Mouse (Mus musculus): ENCODE results near the gene Tmpo.

Tmpo gene

DNA sequence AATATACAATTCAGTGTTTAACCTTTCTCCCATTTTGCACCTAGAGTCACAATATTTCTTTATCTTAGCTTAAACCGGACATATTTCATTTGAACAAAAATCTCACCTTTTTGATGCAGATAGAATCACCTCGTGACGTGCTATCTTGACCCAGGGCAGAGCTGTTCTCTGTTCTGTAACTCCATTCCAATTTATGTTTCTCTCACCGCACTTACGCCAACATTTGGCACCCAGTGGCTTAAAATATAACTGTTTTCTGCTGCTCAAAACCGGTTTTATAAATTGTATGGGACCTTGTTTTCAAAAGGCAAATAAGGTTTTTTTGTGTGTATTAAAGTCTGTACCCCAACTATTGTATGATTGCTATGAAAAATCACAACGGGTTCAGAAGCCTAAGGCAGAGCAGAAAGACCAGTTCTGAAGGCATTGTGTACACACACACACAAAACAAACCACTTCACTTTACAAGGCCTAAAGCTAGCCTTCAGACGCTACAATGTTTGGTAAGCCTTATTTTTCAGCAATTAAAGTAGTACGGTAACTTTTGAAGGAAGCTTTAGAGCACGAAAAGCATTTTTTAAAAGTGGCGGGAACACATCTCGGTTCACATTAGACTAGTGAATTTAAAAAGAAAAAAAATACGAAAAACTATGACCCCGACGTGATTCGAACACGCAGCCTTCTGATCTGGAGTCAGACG is at the start of gene Tmpo:
TSS of gene Tmpo (minus strand) at position 555 of the 700 bp plus-strand sequence.
- in situ Hi-C loops (cut with MboI, MseI), result no loop called here

DNA sequence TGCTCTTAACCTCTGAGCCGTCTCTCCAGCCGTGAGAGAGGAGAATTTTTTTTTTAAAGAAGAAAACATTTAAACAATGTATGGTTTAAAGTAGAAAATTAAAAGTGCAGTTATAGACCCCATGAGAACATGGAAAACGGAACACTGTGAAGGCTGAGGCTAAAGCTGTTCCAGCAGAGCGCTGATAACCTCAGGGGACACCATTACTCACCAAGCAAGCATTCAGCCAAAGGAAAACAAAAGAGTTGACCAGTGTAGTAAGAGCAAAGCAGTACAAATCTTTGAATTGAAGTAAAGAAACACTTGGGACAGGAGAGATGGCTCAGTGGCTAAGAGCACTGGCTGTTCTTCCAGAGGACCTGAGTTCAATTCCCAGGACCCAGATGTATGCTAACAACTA is 49.3 kb upstream of the Tmpo start:
- in situ Hi-C loops (cut with MboI, MseI), result loop anchor here (25.0 kb wide), 1 partner anchor 493 kb away; no protein-coding TSS in a partner anchor

DNA sequence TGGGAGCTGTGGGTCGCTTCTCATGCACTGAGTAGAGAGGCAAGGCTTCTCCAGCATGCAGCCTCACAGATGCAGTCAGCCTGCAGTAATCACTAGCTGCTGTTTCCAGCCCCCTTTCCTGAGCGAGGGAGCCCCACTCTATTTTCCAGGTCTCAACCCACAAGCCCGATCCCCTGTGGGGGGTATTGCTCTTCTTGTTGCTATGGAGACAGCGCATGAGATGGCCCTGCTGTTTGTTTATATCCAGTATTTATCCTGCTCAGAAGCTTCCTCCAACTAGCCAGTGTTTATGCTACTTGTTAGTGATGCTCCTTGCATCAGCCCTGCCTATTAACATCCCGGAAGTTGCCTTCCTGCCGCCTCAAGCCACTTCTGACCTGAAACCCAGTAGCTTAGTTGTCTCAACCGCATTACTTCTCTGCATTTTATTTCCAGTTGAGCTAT is 48.4 kb upstream of the Tmpo start:
- in situ Hi-C loops (cut with MboI, MseI), result loop anchor here (25.0 kb wide), 1 partner anchor 492 kb away; no protein-coding TSS in a partner anchor

DNA sequence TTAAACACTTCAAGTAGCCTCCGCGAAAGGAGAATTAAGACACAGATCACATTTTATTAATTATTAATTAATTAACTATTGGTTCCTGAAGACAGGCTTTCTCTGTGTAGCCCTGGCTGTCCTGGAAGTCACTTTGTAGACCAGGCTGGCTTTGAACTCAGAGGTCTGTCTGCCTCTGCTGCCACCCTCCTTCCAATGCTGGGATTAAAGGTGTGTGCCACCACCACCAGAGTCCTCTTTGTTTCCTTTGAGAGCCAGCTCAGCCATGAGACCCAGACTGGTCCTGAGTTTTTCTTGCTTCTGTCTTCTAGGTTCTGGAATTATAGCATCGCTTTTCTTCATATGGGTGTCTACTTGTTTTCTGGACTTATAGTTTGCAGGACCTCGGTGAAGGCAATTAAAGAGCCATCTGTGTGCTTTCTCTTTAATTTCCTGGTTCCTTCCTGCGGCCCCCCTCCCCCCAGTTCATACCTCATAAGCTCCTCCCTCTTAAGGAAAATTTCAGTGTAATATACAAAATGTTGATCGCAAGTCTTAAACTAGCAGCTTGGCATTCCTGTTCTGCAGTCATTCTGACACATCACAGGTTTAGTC is 47.9 kb upstream of the Tmpo start:
- in situ Hi-C loops (cut with MboI, MseI), result loop anchor here (25.0 kb wide), 1 partner anchor 492 kb away; no protein-coding TSS in a partner anchor

DNA sequence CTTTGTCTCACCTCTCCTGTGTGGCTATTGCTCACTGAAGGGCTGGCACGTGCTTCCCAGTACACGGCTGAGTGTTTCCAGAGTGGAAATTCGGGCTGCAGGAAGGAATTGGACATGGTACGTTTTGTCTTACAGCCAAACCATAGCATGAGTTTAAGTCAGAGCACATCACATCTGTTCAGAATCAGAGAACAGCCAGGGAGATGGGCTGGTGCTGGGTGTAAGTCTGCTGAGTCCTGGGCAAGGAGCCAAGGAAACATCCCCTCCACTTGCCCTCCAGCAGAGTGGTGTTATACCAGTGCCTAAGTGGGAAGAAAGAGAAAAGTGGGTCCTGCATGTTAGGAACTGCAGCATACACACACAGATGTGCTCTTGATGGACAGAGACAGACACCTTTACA is 45.9 kb upstream of the Tmpo start:
- in situ Hi-C loops (cut with MboI, MseI), result loop anchor here (25.0 kb wide), 1 partner anchor 490 kb away; no protein-coding TSS in a partner anchor

DNA sequence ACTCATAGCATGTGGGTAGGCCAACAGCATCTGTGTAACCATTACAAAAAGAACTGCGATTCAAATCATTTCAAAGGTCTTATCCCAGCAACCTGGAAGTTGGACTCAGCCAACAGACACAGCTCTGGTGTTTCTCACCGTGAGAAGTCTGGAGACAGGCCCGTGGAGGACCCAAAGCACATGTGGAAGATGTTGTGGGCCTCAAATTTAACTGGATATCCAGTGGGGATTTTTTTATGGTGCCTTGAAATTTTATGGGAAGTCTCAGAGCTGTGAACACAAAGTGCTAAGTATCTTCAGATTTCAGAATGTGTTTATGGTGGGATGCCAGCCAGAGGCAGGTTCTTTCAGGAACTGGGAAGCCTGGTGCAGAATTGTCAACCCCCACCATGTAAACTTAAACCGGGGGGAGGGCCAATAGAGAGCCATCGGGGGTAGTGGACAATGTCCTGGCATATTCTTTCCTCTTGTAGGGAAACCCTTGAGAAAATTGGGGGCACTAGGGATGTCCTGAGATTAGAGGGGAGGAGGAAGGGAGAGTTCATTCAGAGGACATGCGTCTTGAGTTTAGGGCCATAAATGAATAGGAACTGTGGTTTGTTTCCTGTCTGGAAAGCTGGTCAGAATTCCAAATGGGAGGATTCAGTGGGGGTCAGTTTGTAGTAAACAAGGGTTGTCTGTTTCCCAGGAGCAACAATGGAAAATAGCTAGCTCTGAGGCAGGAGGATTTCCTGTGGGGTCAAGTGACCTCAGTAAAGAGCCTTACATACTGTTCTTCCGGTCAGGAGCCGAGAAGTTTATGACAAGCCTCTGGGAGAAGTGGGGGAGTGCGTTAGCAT is 41.5 kb upstream of the Tmpo start:
- in situ Hi-C loops (cut with MboI, MseI), result no loop called here

DNA sequence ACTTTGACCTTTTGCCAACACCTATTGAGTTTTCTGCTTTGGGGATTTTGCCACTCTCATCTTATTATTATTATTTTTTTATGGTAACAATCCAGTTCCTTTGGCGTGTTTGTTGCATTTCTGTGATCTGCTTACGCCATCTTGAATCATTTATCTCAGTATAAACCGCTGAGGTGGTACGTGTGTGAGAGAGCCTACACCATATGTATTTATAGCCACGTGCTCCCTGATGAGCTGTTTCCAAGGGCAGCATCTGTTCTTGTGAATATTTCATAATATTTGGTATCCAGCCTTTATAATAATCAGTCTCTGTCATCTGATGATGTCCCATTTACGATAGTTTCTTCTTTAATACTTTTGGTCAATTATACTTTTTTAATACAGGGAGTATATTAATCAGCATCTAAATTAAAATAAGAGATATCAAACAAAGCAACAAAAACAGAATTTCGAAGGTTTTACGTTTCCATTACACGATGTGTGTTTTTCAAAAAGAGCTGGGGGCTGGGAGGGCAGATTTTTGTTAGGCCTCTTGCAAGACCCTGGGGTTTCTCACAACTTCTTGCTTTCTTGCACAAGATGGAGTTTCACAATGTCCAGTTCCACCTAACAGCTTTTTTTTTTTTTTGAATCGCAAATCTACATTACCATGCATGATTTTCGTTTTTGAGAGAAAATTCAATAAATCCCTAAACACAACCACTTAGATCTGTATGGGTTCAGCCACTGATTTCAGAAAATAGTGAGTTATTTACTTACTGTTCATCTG is 28.0 kb upstream of the Tmpo start:
- in situ Hi-C loops (cut with MboI, MseI), result loop anchor here (10.0 kb wide), 1 partner anchor 54 kb away; no protein-coding TSS in a partner anchor

DNA sequence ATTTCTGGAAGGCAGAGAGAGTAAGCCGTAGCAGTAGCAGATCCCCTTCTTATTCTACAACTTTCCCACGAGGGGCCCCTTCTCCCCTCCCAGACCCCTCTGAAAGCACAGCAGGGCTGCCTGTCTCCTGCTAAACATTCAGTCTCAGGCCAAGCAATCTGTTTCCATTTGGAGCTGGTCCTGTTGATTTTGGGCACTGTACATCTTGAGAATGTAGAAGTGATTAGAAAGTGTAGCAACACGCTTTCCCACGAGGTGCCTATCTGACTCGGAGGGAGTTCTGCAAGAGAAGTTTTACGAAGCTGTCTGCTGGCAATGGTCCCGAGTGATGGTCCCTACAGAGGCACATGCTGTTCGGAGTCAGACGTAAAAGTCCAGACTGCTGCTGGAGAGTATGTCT is 27.3 kb upstream of the Tmpo start:
- in situ Hi-C loops (cut with MboI, MseI), result loop anchor here (10.0 kb wide), 1 partner anchor 54 kb away; no protein-coding TSS in a partner anchor

DNA sequence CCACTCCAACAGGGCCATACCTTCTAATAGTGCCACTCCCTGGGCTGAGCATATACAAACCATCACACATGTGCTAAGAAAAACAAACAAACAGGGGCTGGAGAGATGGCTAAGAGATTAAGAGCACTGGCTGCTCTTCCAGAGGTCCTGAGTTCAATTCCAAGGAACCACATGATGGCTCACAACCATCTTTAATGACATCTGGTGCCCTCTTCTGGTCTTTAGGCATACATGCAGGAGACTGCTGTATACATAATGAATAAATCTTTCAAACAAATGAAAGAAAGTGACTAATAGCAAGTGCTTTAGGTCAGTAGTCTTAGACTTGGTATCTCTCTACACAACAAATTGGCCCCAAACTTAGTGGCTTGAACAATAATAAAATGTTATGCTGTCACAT is 26.2 kb upstream of the Tmpo start:
- in situ Hi-C loops (cut with MboI, MseI), result loop anchor here (10.0 kb wide), 1 partner anchor 52 kb away; no protein-coding TSS in a partner anchor

DNA sequence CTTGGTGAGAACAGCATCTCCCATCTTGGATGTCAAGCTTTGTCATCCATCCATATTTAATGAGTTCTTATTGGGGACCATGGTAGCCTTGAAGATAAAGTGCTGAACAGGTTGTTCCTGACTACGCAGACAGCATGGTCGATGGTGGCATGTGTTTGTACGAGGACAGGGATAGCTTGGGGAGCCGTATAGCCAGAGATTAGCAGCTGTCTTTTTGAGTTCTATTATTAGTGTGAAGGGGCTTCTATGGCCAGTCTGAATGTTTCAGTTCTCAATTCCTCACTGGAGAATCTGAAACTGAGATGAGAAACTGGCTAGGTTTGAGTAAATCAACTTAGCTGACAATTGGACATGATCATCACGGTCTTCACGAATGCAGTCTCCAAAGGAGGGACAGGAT is 24.5 kb upstream of the Tmpo start:
- in situ Hi-C loops (cut with MboI, MseI), result loop anchor here (10.0 kb wide), 1 partner anchor 51 kb away; no protein-coding TSS in a partner anchor

DNA sequence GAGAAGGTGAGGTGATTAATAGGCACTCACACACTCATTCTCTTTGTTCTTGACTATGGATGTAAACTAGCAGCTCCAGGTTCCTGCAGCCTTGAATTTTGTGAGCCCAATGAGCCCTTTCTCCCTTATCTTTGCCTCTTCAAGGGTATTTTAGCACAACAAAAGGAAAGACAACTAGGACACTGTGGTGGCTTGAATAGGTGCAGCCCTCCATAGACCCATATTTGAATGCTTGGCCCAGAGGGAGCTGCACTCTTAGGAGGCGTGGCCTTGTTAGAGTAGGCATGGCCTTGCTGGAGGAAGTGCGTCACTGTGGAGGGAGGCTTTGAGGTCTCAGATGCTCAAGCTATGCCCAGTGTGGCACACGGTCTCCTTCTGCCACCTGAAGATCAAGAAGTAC is 19.5 kb upstream of the Tmpo start:
- in situ Hi-C loops (cut with MboI, MseI), result loop anchor here (10.0 kb wide), 1 partner anchor 46 kb away; no protein-coding TSS in a partner anchor

DNA sequence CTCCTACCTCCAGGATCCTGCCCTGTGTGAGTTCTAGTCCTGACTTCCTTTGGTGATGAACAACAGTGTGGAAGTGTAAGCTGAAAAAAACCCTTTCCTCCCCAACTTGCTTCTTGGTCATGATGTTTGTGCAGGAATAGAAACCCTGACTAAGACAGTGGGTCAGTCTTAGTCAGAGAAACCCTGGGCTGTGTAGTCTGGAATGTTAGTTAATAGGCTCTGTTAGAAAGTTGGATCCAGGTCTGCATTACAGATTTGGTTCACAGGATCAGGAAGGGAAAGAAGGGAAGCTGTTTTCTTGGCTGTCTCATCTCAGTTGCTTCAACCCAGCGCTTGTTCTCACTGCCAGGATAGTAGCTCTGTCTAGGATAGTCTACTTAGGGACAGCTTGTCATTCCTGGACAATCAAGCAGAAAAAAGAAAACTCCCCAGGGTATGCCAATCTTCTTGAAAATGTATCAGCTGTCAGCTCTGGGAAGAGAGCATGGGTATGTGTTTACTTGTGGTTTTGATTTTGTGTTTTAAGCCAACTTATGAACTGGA is 18.2 kb upstream of the Tmpo start:
- in situ Hi-C loops (cut with MboI, MseI), result no loop called here

DNA sequence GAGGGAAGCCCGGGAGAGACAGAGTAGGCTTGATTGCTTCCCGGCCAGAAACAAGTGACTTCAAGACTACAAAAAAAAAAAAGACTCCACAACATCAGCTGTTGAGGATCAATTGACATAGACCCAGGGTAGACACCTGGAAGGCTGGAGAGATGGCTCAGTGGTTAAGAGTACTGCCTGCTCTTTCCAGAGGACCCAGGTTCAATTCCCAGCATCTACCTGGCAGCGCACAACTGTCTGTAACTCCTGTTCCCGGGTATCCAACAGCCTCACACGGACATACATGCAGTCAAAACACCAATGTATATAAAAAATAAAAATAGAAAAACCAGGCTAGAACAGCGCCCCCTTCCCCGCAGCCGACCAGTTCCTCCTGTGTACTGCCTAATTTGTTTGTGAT is 16.6 kb upstream of the Tmpo start:
- in situ Hi-C loops (cut with MboI, MseI), result no loop called here

DNA sequence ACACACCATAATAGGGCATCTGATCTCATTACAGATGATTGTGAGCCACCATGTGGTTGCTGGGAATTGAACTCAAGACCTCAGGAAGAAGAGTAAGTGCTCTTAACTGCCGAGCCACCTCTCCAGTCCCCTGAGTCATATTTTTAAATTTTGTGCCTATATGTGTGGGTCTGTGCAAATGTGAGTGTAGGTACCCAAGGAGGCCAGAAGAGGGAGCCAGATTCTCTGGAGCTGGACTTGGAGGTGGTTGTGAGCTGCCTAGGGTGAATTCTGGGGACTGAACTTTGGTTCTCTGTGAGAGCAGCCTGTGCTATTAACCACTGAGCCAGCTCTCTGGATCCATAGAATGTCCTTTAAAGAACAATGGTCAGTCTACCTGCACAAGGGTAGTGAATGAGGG is 15.7 kb upstream of the Tmpo start:
- in situ Hi-C loops (cut with MboI, MseI), result no loop called here

DNA sequence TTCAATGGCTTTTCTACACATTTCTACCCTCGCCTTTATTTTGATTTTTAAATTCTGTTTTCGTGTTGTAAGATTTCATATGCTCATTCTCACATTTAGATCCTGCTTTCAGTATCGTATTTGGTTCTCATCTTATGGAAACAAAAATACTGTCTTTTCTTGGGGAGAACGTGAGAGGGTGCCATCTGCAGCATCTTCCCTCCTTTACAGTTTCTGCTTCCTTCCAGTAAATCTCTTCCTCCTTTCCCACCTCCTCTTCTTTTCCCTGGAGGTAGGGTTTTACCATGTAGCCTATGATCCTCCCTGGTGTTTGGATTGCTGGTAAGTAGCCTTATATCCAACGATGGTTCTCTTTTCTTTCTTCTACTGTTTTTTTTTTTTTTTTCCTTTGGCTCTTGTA is 14.6 kb upstream of the Tmpo start:
- in situ Hi-C loops (cut with MboI, MseI), result no loop called here

DNA sequence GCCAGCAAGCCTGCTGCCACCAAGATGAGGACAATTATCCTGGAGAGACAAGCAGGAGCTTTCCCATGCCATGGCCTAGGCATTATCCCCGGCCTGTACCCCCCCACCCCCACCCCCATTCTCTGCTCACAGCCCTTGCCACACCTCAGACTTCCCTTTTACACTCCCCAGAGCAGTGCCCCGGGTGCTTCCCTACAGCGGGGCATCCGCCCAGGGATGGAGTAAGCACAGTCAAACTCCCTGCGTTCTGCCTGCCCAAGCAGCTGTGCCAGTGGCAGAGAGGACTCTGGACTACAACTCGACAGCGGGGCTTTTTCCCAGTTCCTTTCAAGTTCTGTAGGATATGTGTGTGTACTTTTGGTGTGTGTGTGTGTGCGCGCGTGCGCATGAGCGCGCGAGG is 14.0 kb upstream of the Tmpo start:
- in situ Hi-C loops (cut with MboI, MseI), result no loop called here

DNA sequence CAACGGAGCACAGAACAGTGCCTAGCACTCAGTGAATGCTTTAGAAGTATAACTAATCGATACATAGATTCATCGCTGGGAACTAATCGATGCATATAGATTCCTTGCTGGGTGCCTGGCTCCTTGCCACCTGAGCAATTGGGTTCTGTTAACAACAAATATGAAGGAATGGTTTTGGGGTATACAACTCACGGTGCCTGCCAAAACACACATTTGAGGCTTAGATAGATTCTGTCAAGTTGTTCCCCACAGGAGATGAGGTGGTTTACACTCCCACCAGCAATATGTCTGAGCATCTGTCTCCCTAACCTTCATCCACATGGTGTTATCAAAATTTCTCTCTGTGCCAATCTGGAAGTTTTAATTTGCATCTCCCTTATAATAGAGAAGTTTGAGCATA is 10.7 kb upstream of the Tmpo start:
- in situ Hi-C loops (cut with MboI, MseI), result no loop called here

DNA sequence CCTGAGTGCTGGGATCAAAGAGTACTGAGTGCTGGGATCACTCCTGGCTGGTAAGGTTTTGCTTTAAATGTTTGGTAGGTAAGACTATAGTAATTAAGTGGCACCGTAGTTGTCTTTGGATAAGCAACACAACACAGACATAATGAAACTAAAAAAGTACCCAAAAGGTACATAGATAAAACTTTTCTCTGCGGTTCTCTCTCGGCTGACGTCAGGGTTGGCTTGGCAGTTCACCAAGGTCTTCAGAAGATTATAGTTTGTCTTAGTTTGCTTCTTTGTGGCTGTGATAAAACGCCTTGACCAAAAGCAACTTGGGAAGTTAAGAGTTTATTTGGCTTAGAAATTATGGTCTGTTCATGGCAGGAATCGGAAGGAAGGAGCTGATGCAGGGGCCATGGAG is 8.4 kb upstream of the Tmpo start:
- in situ Hi-C loops (cut with MboI, MseI), result no loop called here

DNA sequence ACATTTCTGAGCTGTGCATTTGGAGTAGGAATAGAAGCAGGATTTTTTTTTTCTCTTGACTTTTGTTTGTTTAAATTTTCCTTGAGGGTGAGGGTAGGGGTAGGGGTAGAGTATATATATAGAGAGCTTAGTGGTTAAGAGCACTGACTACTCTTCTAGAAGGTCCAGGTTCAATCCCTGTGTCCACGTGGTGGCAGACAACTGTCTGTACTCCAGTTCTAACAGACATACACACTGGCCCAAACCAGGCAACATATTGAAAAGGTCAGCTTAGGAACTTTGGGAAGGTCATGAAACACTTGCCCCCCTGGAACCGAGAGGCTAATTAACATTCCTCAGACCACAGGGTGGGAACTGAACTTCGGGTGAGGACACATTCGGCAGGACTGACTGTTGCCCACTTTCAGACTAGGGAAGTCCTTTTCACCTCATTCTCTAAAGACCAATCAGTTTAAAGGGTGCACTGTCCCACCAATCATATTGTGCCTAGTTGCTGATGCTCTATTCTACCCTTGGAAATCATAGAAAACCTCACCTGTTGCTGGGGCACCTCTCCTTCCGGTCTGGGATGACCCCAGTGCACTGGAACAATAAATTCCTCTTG is 7.7 kb upstream of the Tmpo start:
- in situ Hi-C loops (cut with MboI, MseI), result no loop called here

DNA sequence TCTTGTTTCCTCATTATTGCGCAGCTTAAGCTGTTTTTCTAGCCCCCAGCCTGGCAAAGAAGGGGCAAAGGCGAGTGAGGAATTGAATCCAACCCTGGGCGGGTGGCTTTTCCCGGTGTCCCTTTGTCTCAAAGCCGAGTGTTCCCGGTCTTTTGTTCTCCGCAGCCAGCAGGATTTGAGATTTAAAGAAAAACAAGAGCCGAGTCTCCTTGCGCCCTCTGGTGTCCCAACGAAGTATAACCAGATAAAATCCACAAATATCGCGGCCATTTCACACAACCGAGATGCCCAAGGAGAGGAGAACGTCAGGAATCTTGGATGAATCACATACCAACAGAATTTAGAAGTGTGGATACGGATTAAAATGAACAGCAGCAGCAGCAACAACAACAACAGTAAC is 6.8 kb upstream of the Tmpo start:
- in situ Hi-C loops (cut with MboI, MseI), result no loop called here

DNA sequence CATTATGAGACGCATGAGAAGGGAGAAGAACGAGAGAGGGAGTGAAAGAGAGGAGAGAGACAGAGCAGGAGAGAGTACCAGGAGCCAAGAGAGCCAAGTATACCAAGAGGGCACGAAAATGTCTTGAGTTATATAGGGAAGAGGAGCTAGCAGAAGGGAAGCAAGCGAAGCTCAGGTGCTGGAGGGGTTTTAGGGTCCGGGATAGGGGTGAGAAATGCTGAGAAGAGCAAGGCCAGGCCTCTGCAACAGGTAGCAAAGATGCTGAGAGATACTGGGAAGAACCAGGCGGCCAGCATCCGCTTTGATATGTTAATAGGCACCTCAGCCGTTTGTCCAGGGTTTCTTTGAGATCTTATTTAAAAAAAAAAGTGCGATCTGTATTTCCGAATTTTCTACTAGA is 6.2 kb upstream of the Tmpo start:
- in situ Hi-C loops (cut with MboI, MseI), result no loop called here

All from regulatory T cell (primary cell).